Mouse (Mus musculus): ENCODE results near the gene Lsamp.
"Not testable (repeated sequence)": the region's sequence is repeated elsewhere in the genome, so short reads cannot be mapped to it uniquely, and the experiment has no call there.

The Lsamp gene

DNA sequence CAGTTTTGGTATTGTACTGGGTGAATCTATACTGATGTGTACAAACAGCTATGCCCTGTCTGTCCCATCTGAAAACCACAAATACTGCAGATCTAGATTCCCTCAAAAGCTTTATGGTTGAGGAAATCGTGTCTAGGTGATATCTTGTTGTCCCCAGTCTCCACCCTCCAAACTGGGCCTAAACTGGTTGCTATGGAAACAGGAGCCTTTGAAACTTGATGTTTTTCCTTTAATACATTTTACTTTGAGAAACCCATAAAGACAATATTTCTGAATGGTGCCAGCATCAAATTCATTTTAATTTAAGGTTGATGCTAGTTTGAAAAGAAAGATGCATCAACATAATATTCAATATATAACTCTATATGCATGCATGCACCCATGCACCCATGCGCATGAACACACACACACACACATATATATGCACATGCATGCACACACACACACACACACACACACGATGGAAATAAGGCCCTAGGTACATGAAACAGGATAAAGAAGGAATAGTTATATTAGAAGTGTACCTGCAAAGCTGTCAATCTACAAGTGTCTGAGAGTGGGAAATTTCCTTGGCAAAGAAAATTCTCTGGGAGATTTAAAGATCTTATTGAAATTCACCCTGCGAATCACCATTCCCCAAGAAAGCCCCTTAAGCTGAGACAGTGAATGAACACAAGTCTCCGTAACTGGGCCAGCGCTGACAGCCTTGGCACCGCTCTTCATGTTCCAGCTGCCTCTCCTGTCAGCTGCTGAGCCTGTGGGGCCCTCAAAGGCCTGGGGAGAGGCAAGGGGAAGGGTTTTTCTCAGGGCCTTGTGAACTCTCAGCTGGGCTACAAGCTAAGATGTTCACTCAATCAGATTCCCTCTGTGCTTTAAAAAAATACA lies 525.2 kb downstream of the Lsamp start:
- no peak for DNase-seq

DNA sequence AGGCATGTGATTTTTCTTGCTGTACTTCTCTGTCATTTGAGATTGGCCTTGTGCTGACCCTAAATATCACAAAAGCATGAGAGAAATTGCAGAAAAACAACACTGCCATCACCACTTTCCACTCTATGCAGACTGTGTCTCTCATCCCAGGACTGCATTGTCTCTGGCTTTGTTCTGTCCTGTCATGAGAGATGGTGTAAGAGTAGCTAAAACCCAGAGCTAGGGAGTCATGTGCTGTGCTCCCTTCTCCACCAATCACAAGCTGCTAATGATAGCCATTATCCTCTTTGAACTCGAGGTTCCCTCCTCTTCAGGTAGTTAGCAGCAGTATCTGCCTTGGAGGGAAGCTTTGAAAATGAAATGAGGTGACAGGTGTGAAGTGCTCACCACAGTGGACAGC lies 552.6 kb downstream of the Lsamp start:
- no peak for DNase-seq

DNA sequence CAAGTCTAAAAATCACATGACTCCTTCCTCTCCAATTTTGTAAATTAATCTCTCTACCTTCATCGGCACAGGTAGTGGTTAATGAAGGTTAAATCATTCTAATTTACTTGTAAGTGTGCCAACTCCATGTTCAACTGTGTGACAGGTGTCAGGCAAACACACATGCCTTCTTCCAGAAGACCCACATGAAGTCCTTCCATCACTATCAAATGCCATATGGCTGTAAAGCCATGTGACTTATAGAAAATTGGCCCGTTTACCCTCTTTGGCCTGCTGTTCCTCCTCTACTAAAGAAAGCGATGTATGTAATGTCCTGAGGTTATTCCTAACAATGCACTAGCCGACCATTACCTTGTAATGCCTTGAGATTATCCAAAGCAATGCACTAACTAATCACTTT lies 565.5 kb downstream of the Lsamp start:
- DNase-seq, result no peak

DNA sequence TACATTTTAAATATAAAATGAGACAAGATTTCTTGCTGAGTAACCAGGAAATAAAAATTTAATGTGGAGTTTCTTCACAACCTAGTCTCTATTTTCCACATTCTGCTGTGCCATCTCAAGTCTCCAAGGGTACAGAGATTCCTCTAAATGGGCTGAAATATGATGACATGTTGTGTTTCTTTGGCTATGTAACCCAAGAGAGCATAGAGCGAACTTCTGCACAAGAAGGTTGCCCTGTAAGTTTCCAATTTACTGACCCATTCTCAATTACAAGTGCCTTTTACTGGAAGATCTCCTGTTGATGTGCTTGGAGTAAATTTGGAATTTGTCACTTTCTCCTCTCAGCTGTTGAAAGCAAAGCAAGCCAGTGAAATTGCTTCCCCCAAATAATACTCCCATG lies 571.4 kb downstream of the Lsamp start:
- no peak for DNase-seq

DNA sequence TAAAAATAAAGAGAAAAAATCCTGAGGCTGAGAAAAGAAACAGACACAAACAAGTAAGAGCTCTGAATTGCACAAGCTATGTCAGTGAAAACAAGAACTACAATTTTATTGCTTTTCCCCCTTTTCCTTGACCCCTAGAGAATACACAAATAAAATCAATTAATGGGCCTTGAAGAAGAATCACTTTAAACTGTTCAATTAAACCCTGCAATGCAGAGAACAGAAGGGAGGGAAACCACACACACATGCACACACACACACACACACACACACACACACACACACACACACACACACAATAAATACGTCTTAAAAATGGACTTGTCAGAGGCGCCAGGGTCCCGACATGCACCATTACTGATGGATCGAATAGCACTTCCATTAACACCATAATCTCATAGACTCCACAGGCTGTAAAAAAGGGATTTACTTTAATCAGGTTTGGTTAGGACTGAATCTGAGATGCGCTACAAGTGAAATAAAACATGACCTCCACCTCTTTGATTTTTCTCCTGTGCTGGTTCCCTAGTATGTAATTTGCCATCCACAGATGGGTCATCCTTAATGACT lies 573.6 kb downstream of the Lsamp start:
- DNase-seq, result no peak

DNA sequence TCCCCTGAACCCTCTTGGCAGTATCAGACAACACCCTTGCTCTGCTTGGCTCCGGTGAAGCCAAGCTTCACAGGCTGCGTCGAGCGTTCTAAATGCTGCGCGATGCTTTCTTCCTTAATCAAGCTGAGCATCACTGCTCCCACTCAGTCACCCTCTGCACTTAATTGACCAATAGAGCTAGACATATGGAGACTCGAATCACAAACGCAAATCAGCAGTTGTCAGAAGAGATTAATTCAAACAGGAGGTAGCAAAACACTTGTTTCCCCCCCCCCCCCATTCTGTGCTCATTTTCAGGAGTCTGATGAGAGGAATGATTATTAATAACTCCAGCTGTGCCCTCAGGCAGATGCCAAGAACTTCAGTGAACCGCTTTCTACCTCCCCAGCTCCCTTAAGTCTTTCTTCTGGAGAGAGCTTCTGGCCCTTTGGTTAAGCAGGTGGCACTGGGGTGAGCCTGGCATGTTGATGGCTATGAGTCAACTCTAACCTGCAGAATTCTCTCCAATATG lies 583.3 kb downstream of the Lsamp start:
- DNase-seq, result no peak

DNA sequence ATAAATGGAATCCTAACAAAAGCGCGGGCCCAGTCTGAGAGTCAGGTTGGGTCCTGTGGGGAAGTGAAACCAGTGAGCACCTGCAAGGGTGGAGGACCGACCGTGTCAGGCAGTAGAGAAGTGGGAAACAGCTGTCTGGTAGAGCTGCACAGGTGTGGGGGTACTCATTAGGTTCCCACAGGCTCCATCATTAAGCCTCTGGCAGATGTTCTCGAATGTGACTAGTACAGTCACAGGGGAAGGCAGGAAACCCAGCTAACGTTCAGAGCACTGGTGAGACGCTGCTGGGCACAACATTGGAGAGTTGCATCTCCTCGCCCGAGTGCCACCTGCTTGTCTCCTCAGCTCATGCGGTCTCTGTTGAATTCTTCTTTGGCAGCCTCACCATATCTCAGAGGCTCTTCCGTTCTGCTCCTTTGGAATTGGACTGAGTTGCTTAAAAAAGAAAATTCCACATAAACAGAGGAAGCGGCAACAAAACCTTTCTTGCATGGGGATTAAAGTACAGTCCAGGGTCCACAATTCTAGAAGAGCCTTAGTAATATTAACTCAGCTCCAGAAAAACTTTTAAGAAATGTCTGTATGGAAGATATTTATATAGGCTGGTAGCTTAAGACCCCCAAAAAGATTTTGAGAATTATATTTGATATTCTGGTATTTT lies 588.1 kb downstream of the Lsamp start:
- DNase-seq, result no peak

DNA sequence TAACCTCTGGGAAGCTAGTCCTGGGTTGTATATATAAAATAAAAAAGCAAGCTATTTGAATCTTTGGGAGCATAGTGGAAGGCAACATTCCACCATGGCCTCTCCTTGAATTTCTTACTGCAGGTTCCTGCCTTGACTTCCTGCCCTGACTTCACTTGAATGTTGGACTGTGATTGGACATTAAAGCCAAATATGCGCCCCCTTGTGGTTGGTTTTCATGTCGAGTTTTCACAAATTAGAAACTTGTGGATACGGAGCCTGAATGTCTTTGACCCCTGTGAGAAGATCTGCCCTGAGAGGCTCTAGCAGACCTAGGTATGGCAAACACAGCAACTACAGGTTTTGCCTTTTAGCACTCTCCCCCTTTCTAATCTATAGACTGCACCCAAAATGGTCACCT lies 597.9 kb downstream of the Lsamp start:
- no peak for DNase-seq

DNA sequence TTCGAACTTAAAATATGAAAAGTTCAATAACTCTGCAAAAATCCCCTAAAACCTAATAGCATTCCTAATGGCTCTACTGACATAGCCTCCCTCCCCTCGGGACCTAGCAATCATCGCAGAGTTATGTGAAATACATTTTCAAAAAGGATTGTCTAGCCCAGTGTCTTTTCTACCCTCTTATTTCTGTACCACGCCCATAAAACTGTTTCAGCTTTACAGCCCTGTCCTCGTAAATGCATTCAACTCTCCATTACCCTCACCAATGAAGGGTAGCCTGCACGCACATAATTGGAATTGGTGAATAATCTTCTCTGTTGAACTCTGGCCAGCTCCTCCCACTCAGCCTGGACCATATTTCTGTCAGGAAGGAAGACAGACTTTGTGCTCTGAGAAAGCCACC lies 609.0 kb downstream of the Lsamp start:
- DNase-seq, result no peak

DNA sequence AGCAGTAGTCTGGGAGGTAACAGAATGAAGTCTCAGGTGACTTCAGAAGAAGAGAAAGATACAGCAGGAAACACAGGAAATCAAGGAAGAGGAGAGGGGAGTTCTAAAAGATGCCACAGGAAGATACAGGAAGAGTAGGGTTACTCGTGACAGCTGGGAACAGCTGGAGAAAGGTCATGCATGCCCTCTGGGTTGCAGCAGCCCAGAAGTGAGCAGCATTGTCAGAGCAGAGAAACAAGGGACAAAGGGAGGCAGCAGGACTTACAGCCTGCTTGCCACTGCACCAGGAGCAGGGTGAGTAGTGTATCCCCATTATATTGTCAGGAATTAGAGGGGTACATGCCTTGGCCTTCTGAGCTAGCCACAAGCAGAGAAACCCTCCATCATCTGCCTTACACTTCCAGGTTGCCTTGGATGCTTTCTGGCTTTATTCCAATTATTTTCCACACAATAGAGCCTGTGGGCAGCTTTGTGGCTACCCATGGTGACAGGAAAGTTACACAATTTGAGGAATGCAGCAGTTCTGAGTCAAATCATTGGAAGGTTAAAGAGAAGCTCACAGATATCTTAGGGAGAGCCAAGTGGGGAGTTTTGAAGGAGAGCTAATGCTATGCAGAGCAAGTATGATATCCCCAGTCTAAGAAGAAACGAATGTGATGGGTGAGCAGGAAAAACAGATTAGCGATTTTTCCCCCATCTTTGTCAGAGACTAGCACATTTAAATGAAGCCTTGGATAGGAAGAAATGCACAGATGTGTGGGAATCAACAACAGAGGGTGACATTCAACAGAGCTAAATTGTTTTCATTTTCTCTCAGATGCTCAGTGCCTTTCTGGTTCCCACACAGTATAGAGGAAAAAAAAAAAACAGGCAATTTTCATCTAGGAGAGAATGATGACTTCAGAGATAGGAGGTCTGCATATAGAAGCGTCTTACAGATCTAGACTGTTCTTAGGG lies 617.5 kb downstream of the Lsamp start:
- no peak for DNase-seq

DNA sequence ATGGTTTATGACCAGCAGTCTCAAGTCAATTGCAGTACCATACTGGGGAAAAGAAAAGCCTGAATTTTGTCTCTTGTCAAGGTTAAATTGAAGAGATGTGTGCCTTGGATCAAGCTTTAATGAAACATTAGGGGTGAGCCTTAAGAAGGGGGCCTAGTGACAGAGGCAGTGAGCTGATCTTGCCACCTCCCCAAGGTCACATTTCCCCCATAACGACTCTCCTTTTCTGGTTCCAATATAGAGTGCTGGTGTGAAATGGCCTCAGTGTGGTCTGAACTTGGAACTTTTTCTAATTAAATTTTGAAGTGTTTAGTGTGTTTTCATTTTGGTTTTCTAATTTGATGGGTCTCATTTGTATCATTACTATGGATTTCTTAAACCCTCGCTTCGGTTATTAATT lies 623.3 kb downstream of the Lsamp start:
- DNase-seq, result no peak

DNA sequence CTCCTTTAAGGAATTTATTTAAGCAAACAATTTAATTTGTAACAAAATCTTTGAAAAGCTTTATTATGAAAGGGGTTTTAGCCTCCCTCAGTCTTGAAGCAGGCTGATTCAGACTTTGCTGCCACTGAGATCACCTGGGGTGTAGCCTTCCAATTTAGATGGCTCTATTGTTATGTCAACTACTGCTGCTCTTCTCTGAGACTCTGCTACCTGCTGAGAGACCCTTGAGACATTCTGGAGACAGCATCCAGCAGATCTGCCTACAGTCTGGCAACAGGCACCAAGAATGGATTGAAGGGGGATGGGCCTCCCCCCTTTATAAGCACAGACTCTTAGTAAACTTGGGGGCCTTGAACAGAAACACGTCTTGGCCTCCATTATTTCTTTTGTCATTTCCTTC lies 632.5 kb downstream of the Lsamp start:
- DNase-seq, result not testable (repeated sequence)

DNA sequence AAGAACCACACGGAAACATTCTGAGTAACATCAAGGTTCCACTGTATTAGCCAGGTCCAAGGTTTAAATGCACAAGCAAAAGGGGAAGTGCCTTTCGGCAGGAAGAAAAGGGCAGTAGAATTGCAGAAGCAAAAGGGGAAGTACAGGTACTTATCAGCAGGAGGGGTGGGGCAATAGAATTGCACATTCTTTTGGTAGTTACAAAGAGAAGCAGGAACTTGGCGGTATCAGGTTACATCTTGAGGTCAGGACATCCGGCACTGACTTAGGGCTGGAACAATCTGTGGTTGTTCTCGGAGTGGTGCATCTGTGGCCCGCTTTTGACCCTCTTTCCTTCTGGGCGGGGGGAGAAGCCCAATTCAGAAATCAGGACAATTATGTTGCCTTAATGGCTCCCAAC lies 636.9 kb downstream of the Lsamp start:
- DNase-seq, result not testable (repeated sequence)

DNA sequence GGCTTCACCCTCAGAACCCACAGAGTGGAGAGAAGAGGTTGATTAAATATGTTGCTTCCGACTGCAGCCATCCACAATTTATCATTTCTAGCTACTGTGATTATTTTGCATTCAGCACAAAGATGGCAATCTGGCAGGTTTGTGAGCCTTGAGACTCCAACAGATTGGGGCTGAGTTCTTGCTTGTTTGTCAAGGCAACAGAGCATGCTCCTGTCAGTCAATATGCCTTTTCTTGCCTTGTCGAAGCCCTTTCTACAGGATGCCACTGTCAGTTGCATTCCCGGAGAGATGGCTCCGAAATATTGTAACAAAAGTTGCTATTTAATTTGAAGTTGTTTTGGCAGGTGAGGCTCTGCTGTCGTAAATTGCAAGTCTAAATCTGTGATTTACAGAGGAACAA lies 643.0 kb downstream of the Lsamp start:
- no peak for DNase-seq

DNA sequence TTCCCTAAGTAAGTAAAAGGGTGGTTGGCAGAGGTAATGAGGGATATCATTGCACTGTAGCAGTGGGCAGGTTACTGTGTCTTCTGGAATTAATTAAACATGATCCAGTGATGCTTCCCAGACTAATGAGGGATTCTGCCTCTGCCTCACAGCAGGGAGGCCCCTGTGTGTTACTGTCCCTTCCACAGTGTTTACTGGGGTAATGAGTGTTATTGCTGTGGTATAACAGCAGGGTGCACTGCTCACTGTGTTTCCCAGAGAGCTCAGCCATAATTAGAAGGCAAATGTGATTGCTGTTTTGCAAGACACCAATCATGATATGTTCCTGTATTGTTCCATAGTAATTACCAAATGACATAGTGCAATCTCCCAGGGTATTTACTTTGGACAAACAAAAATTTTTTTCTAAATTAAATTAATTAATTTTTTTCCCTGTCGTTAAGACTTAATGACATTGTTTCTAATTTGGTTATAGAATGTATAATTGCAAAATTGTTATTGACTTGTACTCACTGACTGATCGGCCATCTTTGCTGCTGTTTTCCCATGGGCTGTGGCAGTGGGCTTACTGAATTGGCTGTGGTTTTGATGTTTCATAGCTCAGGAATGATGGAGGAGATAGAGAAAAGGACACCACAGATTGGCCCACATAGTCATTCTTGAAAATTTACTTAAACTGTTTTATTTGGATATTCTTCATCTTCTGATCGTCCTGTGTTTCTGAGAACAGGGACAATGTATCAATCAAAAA lies 655.6 kb downstream of the Lsamp start:
- DNase-seq, result no peak

DNA sequence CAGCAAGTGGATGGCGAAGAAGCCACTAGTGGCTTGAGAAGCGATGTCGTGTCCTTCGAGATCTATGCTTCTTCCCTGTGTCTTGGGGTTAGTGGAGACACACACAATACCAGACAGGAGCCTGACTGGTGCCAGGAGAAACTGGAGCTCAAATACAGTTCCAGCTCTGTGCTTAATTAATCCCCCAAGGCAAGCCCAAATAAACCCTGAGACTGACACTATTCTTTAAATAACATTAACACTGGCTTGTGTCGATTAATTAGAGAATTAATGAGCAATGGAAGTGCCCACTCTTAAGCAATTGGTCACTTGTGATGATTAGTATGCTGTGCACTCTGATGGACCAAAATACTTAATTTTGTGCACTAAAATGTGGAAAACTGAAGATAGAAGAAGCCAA lies 668.6 kb downstream of the Lsamp start:
- no peak for DNase-seq

DNA sequence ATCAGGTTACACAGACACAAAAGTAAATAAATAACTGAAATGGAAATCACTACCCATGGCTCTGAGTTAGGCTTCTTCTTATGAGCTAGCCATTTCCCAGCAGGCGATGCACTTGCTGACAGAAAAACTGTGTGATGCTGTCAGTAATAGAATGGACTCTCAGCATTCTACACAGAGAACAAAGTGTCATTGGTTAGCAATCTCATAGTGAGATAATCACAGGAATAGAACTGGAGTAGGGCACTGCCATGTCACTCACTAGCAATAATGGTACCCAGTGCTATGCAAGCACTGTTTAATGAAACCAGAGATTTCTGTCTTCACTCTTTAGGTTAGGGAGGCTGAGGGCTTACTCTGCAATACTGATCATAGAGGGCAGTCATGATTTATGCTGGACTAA lies 669.3 kb downstream of the Lsamp start:
- DNase-seq, result no peak

DNA sequence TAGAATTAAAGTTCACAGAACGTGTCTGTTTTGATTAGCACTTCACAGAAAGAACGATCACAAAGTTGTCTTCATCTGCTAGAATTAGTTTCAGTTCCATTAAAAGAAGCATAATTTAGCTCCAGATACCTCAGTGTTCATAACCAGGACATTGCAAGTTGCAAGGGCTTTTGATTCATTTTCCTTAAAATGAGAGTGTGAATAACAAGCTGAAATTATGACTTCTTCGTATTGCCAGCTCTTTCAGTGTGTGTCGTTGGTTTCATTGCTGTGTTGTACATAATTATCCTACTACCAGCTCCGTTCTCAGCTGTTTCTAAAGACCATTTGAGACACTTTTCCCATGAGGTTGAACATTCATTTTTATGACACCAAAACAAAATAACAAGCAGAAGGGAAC lies 672.2 kb downstream of the Lsamp start:
- no peak for DNase-seq

DNA sequence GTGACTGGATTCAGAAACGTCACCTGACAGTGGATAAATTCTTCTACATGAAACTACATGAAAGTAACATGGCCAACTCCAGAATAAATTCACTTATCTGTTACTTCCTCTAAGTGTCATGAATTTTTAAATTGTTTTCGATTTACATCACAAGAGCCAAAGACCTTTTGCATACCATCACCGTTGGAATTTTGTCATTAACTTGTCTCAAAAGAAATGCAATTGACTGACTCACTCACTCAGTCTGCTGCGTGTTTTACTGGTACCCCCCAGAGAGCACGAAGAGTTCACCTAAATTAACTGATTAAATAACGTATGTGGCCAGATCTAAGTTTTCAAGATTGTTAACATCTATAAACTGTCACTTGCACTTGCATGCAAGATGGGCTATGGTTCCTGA lies 672.7 kb downstream of the Lsamp start:
- DNase-seq, result no peak

DNA sequence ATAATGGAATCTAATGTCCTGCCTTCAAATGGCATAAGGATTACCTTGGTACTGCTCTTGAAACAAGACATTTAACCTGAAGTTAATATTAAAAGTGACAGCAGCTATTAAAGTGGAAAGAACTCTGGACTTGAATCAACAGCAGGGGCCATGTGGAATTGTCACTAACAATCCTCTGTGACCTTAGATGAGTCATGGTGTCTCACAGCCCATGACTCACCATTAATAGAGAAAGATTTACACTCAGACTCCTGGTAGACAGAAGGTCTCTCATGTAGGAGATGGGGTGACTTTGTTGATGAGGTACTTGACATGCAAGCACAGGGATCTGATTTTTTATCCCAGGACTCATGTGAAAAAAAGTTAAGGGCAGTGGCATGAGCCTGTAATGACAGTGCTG lies 701.4 kb downstream of the Lsamp start:
- DNase-seq, result no peak

DNA sequence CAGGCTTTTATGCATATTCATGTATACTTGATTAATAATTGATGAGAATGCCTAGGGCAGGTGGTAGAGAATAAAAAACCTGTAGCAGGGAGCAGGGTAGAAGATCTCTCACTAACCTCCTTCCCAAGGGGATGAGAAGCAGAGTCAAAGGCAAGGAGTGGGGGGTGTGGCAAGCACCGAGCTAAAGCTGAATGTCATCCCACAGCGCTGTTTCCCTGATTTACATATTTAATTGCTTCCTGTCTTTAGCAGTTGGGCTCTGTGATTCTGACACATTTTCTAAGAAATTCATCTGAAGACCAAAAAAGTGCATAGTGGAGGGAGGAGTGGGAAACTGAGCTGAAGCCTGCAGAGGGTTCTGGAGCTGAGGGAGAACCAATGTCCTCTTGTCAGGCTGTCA lies 708.1 kb downstream of the Lsamp start:
- DNase-seq, result no peak

DNA sequence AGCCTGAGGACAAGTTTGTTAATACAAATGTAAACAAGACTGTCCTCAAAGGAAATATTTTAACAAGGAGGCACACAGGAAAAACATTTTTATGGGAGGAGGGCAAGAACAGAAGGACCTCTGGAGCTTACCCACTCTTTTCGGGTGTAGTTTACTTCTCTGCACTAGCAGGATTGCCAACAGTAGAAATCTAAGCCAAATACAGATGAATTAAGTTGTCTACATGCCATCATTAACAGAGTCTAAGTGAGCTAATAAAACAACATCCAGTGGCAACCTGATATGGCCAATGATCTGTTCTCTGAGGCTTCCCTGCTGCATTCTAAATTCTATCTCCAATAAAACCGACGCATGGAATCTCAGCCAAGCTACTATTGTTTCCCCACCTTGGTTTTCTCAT lies 713.1 kb downstream of the Lsamp start:
- no peak for DNase-seq

Measured in kidney, adult 11 months (tissue).